Mouse (Mus musculus) G1E (cell line): ENCODE data around the gene Rnf103. TPM values are rescaled to one million over a fixed set of nuclear protein-coding genes. Genes with fewer than 3 reads are reported as not detected.

Source experiments
- ATAC-seq: 2 replicates; pipeline ENCODE4 v1.8.0; 2016; ENCODE audit warnings: mild to moderate bottlenecking; ENCODE audit not compliant: insufficient number of reproducible peaks, poor library complexity, low FRiP score, severe bottlenecking; ENCODE audit errors: extremely low read depth
- DNase-seq: peaks from one replicate; pipeline ENCODE4 v3.0.0; 2012; ENCODE audit warnings: low spot score
- H3K27me3 ChIP-seq: 2 replicates; pipeline ENCODE4 v1.6.1; 2012; ENCODE audit warnings: mild to moderate bottlenecking, low read length, inconsistent platforms; ENCODE audit not compliant: insufficient read depth
- H3K36me3 ChIP-seq: replicated peaks from 2 replicates; pipeline ENCODE3; 2012; ENCODE audit warnings: mild to moderate bottlenecking, inconsistent platforms
- H3K4me1 ChIP-seq: 2 replicates; pipeline ENCODE4 v1.6.1; 2012; ENCODE audit warnings: low read depth, low read length, inconsistent platforms, mixed read lengths; ENCODE audit not compliant: insufficient read depth
- H3K4me3 ChIP-seq: 2 replicates; pipeline ENCODE4 v1.5.1; 2012; ENCODE audit warnings: low read depth, mild to moderate bottlenecking, inconsistent platforms, low read length, moderate library complexity, mixed read lengths
- H3K9me3 ChIP-seq: replicated peaks from 2 replicates; pipeline ENCODE4 v1.6.1; 2012; ENCODE audit warnings: inconsistent platforms
- CTCF ChIP-seq: IDR thresholded peaks from 2 replicates; pipeline ENCODE4 v1.5.1; 2012; ENCODE audit warnings: low read depth, low read length, inconsistent platforms, mixed read lengths
- GATA1 ChIP-seq: IDR thresholded peaks from 2 replicates; pipeline ENCODE4 v1.6.1; 2012; ENCODE audit warnings: borderline replicate concordance, low read length, inconsistent platforms, mixed read lengths
- GATA2 ChIP-seq: IDR thresholded peaks from 2 replicates; pipeline ENCODE4 v1.6.1; 2012; ENCODE audit warnings: low read depth, low read length, inconsistent platforms, borderline replicate concordance
- POLR2AphosphoS5 ChIP-seq: IDR thresholded peaks from 2 replicates; pipeline ENCODE4 v1.6.1; 2012; ENCODE audit warnings: low read depth, low read length, inconsistent platforms; ENCODE audit not compliant: insufficient replicate concordance
- TAL1 ChIP-seq: conservative IDR thresholded peaks from 2 replicates; pipeline ENCODE4 v1.6.1; 2012; ENCODE audit warnings: low read depth, low read length, inconsistent platforms, mixed read lengths
- polyA plus RNA-seq: library from polyadenylated mRNA; stranded (reverse); fragments of >175 nt; gene quantifications from 2 replicates; pipeline ENCODE4 v1.2.3, GENCODE M21; 2012
- total RNA-seq, 2 experiments: library from RNA; stranded (forward) in 1 of 2; stranded (reverse) in 1 of 2; fragments of 200-1000 nt in 1 of 2; fragments of >200 nt in 1 of 2; fragmentation: Nextera tagmentation in 1 of 2; gene quantifications; 2 replicates each; pipeline ENCODE4 v1.2.3; 2014 to 2017

The Rnf103 gene
- total and polyA plus RNA-seq, 3 experiments = 7.3 to 18.3 (median 14.2) TPM

GRCm38 (mm10) chr6:71480136-71480535 lies 13.6 kb upstream of the Rnf103 start:
- no peak for ATAC-seq
- TF ChIP-seq GATA1 (no peak), GATA2 (no peak), CTCF (no peak), TAL1 (no peak), POLR2AphosphoS5 (no peak)
- Histone ChIP-seq H3K4me3 (no peak overlapping the region), H3K27me3 (peaks cover 20% of the 10 kb centered on the region), H3K4me1 (no peaks in the 10 kb centered on the region), H3K9me3 (no peaks in the 10 kb centered on the region), H3K36me3 (no peaks in the 10 kb centered on the region)
- DNase-seq = no peak

GRCm38 (mm10) chr6:71481136-71481535 lies 12.6 kb upstream of the Rnf103 start:
- Histone ChIP-seq H3K4me1 (no peaks in the 10 kb centered on the region), H3K36me3 (no peaks in the 10 kb centered on the region), H3K9me3 (no peaks in the 10 kb centered on the region), H3K27me3 (peaks cover 24% of the 10 kb centered on the region), H3K4me3 (no peak overlapping the region)
- TF ChIP-seq GATA1 (no peak), CTCF (no peak), GATA2 (no peak), TAL1 (no peak), POLR2AphosphoS5 (no peak)
- DNase-seq (no peak), ATAC-seq (no peak)

GRCm38 (mm10) chr6:71485246-71485645 lies 8.4 kb upstream of the Rnf103 start:
- ATAC-seq = no peak
- no peak for TF ChIP-seq GATA2
- TF ChIP-seq CTCF = no peak
- no peak for TF ChIP-seq TAL1
- TF ChIP-seq GATA1 = no peak
- no peak for TF ChIP-seq POLR2AphosphoS5
- no peak for DNase-seq
- peaks cover 22% of the 10 kb centered on the region for H3K27me3 ChIP-seq
- H3K4me3 ChIP-seq = no peak overlapping the region
- H3K36me3 ChIP-seq = no peaks in the 10 kb centered on the region
- no peaks in the 10 kb centered on the region for H3K9me3 ChIP-seq
- H3K4me1 ChIP-seq = peaks cover 4% of the 10 kb centered on the region; the same call in 1 of the 2 replicates

GRCm38 (mm10) chr6:71486226-71486625 lies 7.5 kb upstream of the Rnf103 start:
- no peak overlapping the region for H3K4me3 ChIP-seq
- peaks cover 4% of the 10 kb centered on the region; the same call in 1 of the 2 replicates for H3K4me1 ChIP-seq
- ATAC-seq (no peak), DNase-seq (no peak)
- TF ChIP-seq GATA1 = no peak
- no peak for TF ChIP-seq POLR2AphosphoS5
- no peak for TF ChIP-seq GATA2
- no peak for TF ChIP-seq TAL1
- TF ChIP-seq CTCF = no peak
- no peaks in the 10 kb centered on the region for H3K9me3 ChIP-seq
- H3K27me3 ChIP-seq = peaks cover 20% of the 10 kb centered on the region
- H3K36me3 ChIP-seq = no peaks in the 10 kb centered on the region

- DNase-seq (no peak), ATAC-seq (no peak)
- H3K36me3 ChIP-seq = no peaks in the 10 kb centered on the region
- no peak for TF ChIP-seq GATA2
- TF ChIP-seq CTCF = no peak
- no peak for TF ChIP-seq TAL1
- no peak for TF ChIP-seq POLR2AphosphoS5
- no peak for TF ChIP-seq GATA1
- H3K9me3 ChIP-seq = no peaks in the 10 kb centered on the region
- peaks cover 20% of the 10 kb centered on the region for H3K27me3 ChIP-seq
- H3K4me3 ChIP-seq = no peak overlapping the region
- peaks cover 4% of the 10 kb centered on the region; the same call in 1 of the 2 replicates for H3K4me1 ChIP-seq
These were observed 6.8 kb upstream of the Rnf103 start for GRCm38 (mm10) chr6:71486867-71487266.

- H3K4me1 ChIP-seq = peaks cover 9% of the 10 kb centered on the region; the same call in 1 of the 2 replicates
- no peak for TF ChIP-seq POLR2AphosphoS5
- TF ChIP-seq GATA1 = no peak
- TF ChIP-seq TAL1 = no peak
- TF ChIP-seq GATA2 = no peak
- TF ChIP-seq CTCF = no peak
- H3K27me3 ChIP-seq = peaks cover 20% of the 10 kb centered on the region
- ATAC-seq = no peak
- no peak overlapping the region for H3K4me3 ChIP-seq
- H3K9me3 ChIP-seq = no peaks in the 10 kb centered on the region
- no peaks in the 10 kb centered on the region for H3K36me3 ChIP-seq
- no peak for DNase-seq
These were observed 5.7 kb upstream of the Rnf103 start for GRCm38 (mm10) chr6:71487966-71488365.
